Mouse (Mus musculus) heart, postnatal 0 days (tissue): ENCODE measurements at regions not wholly inside any gene's neighbourhood (a gene's known extent, or its start where the extent isn't known, plus 50 kb on each side); places are given as distances from the start of the nearest gene placed in this dataset.

Experiments
- ATAC-seq: fragments of 200-750 bp; cut with Nextera tagmentation; 2 replicates; pipeline ENCODE4 v1.8.0; 2017; ENCODE audit warnings: low read depth, moderate number of reproducible peaks, moderate library complexity; ENCODE audit not compliant: insufficient read depth
- DNase-seq: peaks from one replicate; pipeline ENCODE4 v3.0.0-alpha.2; 2016; ENCODE audit warnings: low spot score
- H3K27ac ChIP-seq: fragments of 300-500 bp; sonication (generic); 2 replicates; pipeline ENCODE4 v1.5.1; 2014; ENCODE audit warnings: low read depth, mild to moderate bottlenecking
- H3K27me3 ChIP-seq: fragments of 300-500 bp; sonication (generic); 2 replicates; pipeline ENCODE4 v1.6.1; 2014; ENCODE audit warnings: low read length, mixed read lengths; ENCODE audit not compliant: control insufficient read depth, insufficient read depth
- H3K36me3 ChIP-seq: fragments of 300-500 bp; sonication (generic); replicated peaks from 2 replicates; pipeline ENCODE4 v1.6.1; 2014; ENCODE audit warnings: low read length, mixed read lengths; ENCODE audit not compliant: control insufficient read depth, insufficient read depth
- H3K4me1 ChIP-seq: fragments of 300-500 bp; sonication (generic); 2 replicates; pipeline ENCODE4 v1.6.1; 2014; ENCODE audit warnings: antibody characterized with exemption; ENCODE audit not compliant: control insufficient read depth, insufficient read depth
- H3K4me2 ChIP-seq: fragments of 300-500 bp; sonication (generic); 2 replicates; pipeline ENCODE4 v1.6.1; 2014; ENCODE audit warnings: low read depth, mild to moderate bottlenecking, low read length, moderate library complexity
- H3K4me3 ChIP-seq: fragments of 300-500 bp; sonication (generic); 2 replicates; pipeline ENCODE4 v1.5.1; 2014; ENCODE audit warnings: low read depth, low read length
- H3K9ac ChIP-seq: fragments of 300-500 bp; sonication (generic); replicated peaks from 2 replicates; pipeline ENCODE4 v1.6.1; 2014; ENCODE audit warnings: low read depth, low read length, mixed read lengths
- H3K9me3 ChIP-seq: fragments of 300-500 bp; sonication (generic); replicated peaks from 2 replicates; pipeline ENCODE4 v1.6.1; 2016; ENCODE audit warnings: low read length; ENCODE audit not compliant: control insufficient read depth
- CTCF ChIP-seq: IDR thresholded peaks from 2 replicates; pipeline ENCODE4 v1.5.1; 2016; ENCODE audit warnings: antibody characterized with exemption, control low read depth, low read depth
- EP300 ChIP-seq: IDR thresholded peaks from 2 replicates; pipeline ENCODE4 v1.6.1; 2016; ENCODE audit warnings: antibody characterized with exemption, low read depth
- WGBS: fragments of 180-500 bp; shearing (Covaris S2); extraction: QIAGEN DNeasy Blood & Tissue Kit; methylation state at CpG from one replicate; pipeline ENCODE4 v1.1.7; 2014; 5-methylcytosine and 5-hydroxymethylcytosine counted together

- TF ChIP-seq EP300 (no peak), CTCF (no peak)
- DNase-seq (no peak), ATAC-seq (no peak)
- Histone ChIP-seq H3K9me3 (no peaks in the 10 kb centered on the region), H3K4me1 (no peaks in the 10 kb centered on the region), H3K4me3 (no peak overlapping the region), H3K4me2 (no peak overlapping the region), H3K27me3 (no peaks in the 10 kb centered on the region), H3K36me3 (no peaks in the 10 kb centered on the region), H3K27ac (no peak overlapping the region), H3K9ac (no peak overlapping the region)
Observed at GRCm38 (mm10) chrX:11039278-11039677, 259.8 kb upstream of the H2al1a start.

- no peak for TF ChIP-seq CTCF
- no peak for TF ChIP-seq EP300
- no peak for ATAC-seq
- Histone ChIP-seq H3K9ac (no peak overlapping the region), H3K9me3 (no peaks in the 10 kb centered on the region), H3K27ac (no peak overlapping the region), H3K4me3 (no peak overlapping the region), H3K36me3 (no peaks in the 10 kb centered on the region), H3K27me3 (no peaks in the 10 kb centered on the region), H3K4me2 (no peak overlapping the region), H3K4me1 (no peaks in the 10 kb centered on the region)
- 67% methylated on average over 3 of the region's 3 CpGs for WGBS
- DNase-seq: no peak
Observed at GRCm38 (mm10) chrX:11046769-11047168, 252.3 kb upstream of the H2al1a start.

- Histone ChIP-seq H3K9ac (no peak overlapping the region), H3K27ac (no peak overlapping the region), H3K4me2 (no peak overlapping the region), H3K27me3 (no peaks in the 10 kb centered on the region), H3K36me3 (no peaks in the 10 kb centered on the region), H3K4me1 (no peaks in the 10 kb centered on the region), H3K9me3 (no peaks in the 10 kb centered on the region), H3K4me3 (no peak overlapping the region)
- TF ChIP-seq EP300: no peak
- no peak for TF ChIP-seq CTCF
- 59% methylated on average over 3 of the region's 3 CpGs for WGBS
- DNase-seq (no peak), ATAC-seq (no peak)
Observed at GRCm38 (mm10) chrX:11082171-11082570, 216.9 kb upstream of the H2al1a start.

GRCm38 (mm10) chrX:11082845-11083244, 216.2 kb upstream of the H2al1a start:
- DNase-seq (no peak), ATAC-seq (no peak)
- H3K27me3 ChIP-seq: no peaks in the 10 kb centered on the region
- H3K27ac ChIP-seq: no peak overlapping the region
- H3K9me3 ChIP-seq: no peaks in the 10 kb centered on the region
- no peaks in the 10 kb centered on the region for H3K4me1 ChIP-seq
- H3K4me2 ChIP-seq: no peak overlapping the region
- no peak overlapping the region for H3K4me3 ChIP-seq
- H3K36me3 ChIP-seq: no peaks in the 10 kb centered on the region
- WGBS: 74% methylated on average over 3 of the region's 3 CpGs
- TF ChIP-seq CTCF: no peak
- no peak for TF ChIP-seq EP300
- H3K9ac ChIP-seq: no peak overlapping the region

GRCm38 (mm10) chrX:11086257-11087072, 212.6 kb upstream of the H2al1a start:
- H3K27ac ChIP-seq: no peak overlapping the region
- no peaks in the 10 kb centered on the region for H3K36me3 ChIP-seq
- no peaks in the 10 kb centered on the region for H3K27me3 ChIP-seq
- no peak overlapping the region for H3K4me2 ChIP-seq
- no peak for ATAC-seq
- H3K4me1 ChIP-seq: no peaks in the 10 kb centered on the region
- TF ChIP-seq EP300 (no peak), CTCF (no peak)
- 59% methylated on average over 7 of the region's 7 CpGs for WGBS
- no peak for DNase-seq
- no peak overlapping the region for H3K4me3 ChIP-seq
- H3K9me3 ChIP-seq: no peaks in the 10 kb centered on the region
- H3K9ac ChIP-seq: no peak overlapping the region

- Histone ChIP-seq H3K36me3 (no peaks in the 10 kb centered on the region), H3K4me3 (peak overlapping the region; percentile 24; the same call in 1 of the 2 replicates), H3K4me1 (no peaks in the 10 kb centered on the region), H3K9ac (no peak overlapping the region), H3K4me2 (peak overlapping the region; percentile 51), H3K27me3 (no peaks in the 10 kb centered on the region), H3K9me3 (no peaks in the 10 kb centered on the region), H3K27ac (no peak overlapping the region)
- no peak for ATAC-seq
- WGBS: 21% methylated on average over 14 of the region's 14 CpGs
- peak; percentile 19 for DNase-seq
- TF ChIP-seq CTCF (peak; percentile 48), EP300 (no peak)
Observed at GRCm38 (mm10) chrX:11087913-11088312, 211.1 kb upstream of the H2al1a start.
